Mouse (Mus musculus) urinary bladder, postnatal 36 days (tissue): ENCODE measurements at regions not wholly inside any gene's neighbourhood (a gene's known extent, or its start where the extent isn't known, plus 50 kb on each side); places are given as distances from the start of the nearest gene placed in this dataset.

Experiments
- DNase-seq, 2 experiments: peaks; one replicate each; pipeline ENCODE4 v3.0.0; 2022; ENCODE audit warnings: low spot score in 2 of 2, mixed read lengths in 1 of 2

DNA sequence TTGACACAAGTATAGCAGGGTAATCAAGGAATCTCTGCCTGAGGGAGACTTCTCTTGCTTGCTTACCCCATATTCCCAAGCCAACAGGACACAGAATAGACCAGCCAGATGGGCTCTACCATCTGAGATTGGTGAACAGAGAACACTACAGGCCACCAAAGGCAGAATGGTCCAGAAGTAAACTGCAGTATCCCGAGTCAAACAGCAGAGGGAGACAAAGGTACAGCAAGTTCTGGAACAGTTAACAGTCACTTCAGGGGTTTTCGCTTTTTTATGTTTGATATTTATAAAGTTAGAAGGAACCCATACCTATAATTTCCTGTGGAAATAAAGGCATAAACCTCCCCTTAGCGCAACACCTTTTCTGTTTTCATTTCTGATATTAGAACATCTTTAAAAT is 325.5 kb upstream of the 9130204L05Rik start:
- DNase-seq, result peak in 1 of 2 experiments; percentile 18
